Mouse (Mus musculus): ENCODE data around the gene P2ry1.

DNA sequence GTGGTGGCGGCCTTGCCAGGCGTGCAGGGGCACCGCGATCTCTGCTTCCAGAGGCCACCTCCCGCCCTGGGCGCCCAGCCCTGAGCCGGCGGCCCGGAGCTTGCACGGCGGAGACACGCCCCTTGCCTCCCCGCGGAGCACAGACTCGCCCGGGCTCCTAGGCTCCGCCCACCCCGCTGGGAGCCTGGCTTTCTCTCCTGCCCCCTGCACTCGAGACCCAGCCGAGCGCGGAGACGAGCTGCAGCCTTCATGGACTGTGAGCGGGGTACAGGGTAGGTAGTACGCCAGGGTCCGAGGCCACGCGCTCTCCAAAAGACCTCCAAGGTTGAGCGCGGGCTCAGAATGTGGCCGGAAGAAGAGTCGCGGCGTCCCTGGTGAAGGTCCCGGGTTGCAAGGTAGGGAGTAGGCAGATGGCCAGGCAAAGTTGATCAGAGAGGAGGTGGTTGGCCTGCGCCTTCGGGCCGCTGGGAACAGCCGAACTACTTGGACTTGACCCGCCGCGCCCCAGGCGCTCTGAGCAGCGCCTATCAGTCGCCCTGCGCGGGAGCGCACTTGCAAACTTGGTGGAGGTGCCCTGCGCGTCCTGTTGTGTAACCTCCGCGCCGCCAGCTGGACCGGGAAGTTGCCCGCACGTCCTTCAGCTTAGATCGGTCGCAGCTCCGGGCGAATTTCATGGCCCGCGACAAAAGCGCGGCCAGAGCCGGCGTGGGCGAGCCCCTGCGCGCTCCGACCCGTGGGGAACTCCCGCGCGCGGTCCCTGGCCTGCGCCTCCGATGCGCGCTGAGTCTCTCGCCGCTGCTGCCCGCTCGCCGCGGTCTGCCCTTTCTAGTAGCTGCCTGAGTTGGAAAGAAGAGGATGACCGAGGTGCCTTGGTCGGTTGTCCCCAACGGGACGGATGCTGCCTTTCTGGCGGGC, at the start of gene P2ry1:
- no peak for TF ChIP-seq POLR2A (IDR thresholded peaks at IDR 0.05; ENCODE audit: borderline replicate concordance, insufficient read depth, low read length)
- TF ChIP-seq CTCF (IDR thresholded peaks at IDR 0.05; ENCODE audit: borderline replicate concordance, insufficient read depth, low read depth, low read length), result no peak
